Mouse (Mus musculus): ENCODE measurements around the gene 4933402D24Rik. TPM values are rescaled to one million over a fixed set of nuclear protein-coding genes. Genes with fewer than 3 reads are reported as not detected.

The 4933402D24Rik gene
- polyA plus RNA-seq, 1 experiment from 2014 or later: 0.19 TPM

- H3K36me3 ChIP-seq: no peaks in the 10 kb centered on the region
- H3K4me2 ChIP-seq (replicated peaks): peak within 1 kb of the TSS; percentile 59
- H3K27ac ChIP-seq (replicated peaks): no peak within 1 kb of the TSS
- H3K27me3 ChIP-seq: peaks cover 4% of the 10 kb centered on the region
- under 1% methylated on average over 31 of the region's 31 CpGs for WGBS
- no peaks in the 10 kb centered on the region for H3K9me3 ChIP-seq
- peak within 1 kb of the TSS; percentile 60 for H3K9ac ChIP-seq (replicated peaks)
- peak within 1 kb of the TSS; percentile 66 for H3K4me3 ChIP-seq
- peaks cover 19% of the 10 kb centered on the region for H3K4me1 ChIP-seq
- peak; percentile 96 for ATAC-seq (ENCODE audit: low FRiP score, low read depth)
These were observed 38.8 kb downstream of the 4933402D24Rik start, which contains the start of the genes Mdh1b and Fastkd2 for GRCm38 (mm10) chr1:63730240-63730771. Gene Mdh1b (minus strand): TSS chr1:63730318. Gene Fastkd2 (plus strand): TSS chr1:63730614.

GRCm38 (mm10) chr1:63729796-63730195, 39.3 kb downstream of the 4933402D24Rik start:
- peaks cover 19% of the 10 kb centered on the region for H3K4me1 ChIP-seq
- H3K9me3 ChIP-seq: no peaks in the 10 kb centered on the region
- no peaks in the 10 kb centered on the region for H3K36me3 ChIP-seq
- H3K4me3 ChIP-seq: peak overlapping the region; percentile 66
- H3K9ac ChIP-seq (replicated peaks): peak overlapping the region; percentile 60; the same call in 1 of the 2 replicates
- H3K27me3 ChIP-seq: peaks cover 4% of the 10 kb centered on the region
- H3K27ac ChIP-seq (replicated peaks): no peak overlapping the region
- H3K4me2 ChIP-seq (replicated peaks): peak overlapping the region; percentile 59
- peak; percentile 52 for ATAC-seq (ENCODE audit: low FRiP score, low read depth)
- 44% methylated on average over 8 of the region's 8 CpGs for WGBS

- Histone ChIP-seq H3K36me3 (no peaks in the 10 kb centered on the region), H3K9me3 (no peaks in the 10 kb centered on the region), H3K4me3 (no peak overlapping the region), H3K27me3 (0 out of 2 replicates have a peak, but pooled peaks cover 4% of the 10 kb centered on the region), H3K4me1 (no peaks in the 10 kb centered on the region), H3K9ac (replicated peaks) (no peak overlapping the region), H3K4me2 (replicated peaks) (no peak overlapping the region), H3K27ac (replicated peaks) (no peak overlapping the region)
- ATAC-seq (ENCODE audit: low FRiP score, low read depth): no peak
- 80% methylated on average over 7 of the region's 7 CpGs for WGBS
These were observed 48.9 kb downstream of the 4933402D24Rik start for GRCm38 (mm10) chr1:63720161-63720560.

GRCm38 (mm10) chr1:63708876-63709275, 60.2 kb downstream of the 4933402D24Rik start:
- Histone ChIP-seq H3K4me3 (no peak overlapping the region), H3K9ac (replicated peaks) (no peak overlapping the region), H3K4me2 (replicated peaks) (no peak overlapping the region), H3K27me3 (no peaks in the 10 kb centered on the region), H3K27ac (replicated peaks) (no peak overlapping the region), H3K4me1 (no peaks in the 10 kb centered on the region), H3K36me3 (no peaks in the 10 kb centered on the region), H3K9me3 (no peaks in the 10 kb centered on the region)
- no peak for ATAC-seq (ENCODE audit: low FRiP score, low read depth)
- WGBS: 71% methylated on average over 3 of the region's 3 CpGs

- no peak for ATAC-seq (ENCODE audit: low FRiP score, low read depth)
- Histone ChIP-seq H3K27ac (replicated peaks) (no peak overlapping the region), H3K27me3 (no peaks in the 10 kb centered on the region), H3K9ac (replicated peaks) (no peak overlapping the region), H3K9me3 (no peaks in the 10 kb centered on the region), H3K4me2 (replicated peaks) (no peak overlapping the region), H3K36me3 (no peaks in the 10 kb centered on the region), H3K4me1 (no peaks in the 10 kb centered on the region), H3K4me3 (no peak overlapping the region)
- 73% methylated on average over 5 of the region's 5 CpGs for WGBS
These were observed 63.3 kb downstream of the 4933402D24Rik start for GRCm38 (mm10) chr1:63705733-63706132.

Other genes starting within 250 kb of the 4933402D24Rik start
- gene Gm39653, start 153.3 kb downstream of the 4933402D24Rik start, polyA plus RNA-seq (2016; fragmentation: Nextera tagmentation; extraction: Ambion mirVana): not detected in 2 replicates
- gene Dytn, start 82.3 kb downstream of the 4933402D24Rik start, polyA plus RNA-seq (2016; fragmentation: Nextera tagmentation; extraction: Ambion mirVana): not detected in 2 replicates
- gene Mdh1b, start 38.9 kb downstream of the 4933402D24Rik start, polyA plus RNA-seq (2016; fragmentation: Nextera tagmentation; extraction: Ambion mirVana): 0.10 TPM in 1 of 2 replicates, not detected in the other
- gene Fastkd2, start 38.7 kb downstream of the 4933402D24Rik start, polyA plus RNA-seq (2016; fragmentation: Nextera tagmentation; extraction: Ambion mirVana): 52.4 and 52.5 TPM in 2 replicates

Data from midbrain, embryonic 12.5 days (tissue).